Mouse (Mus musculus) megakaryocyte progenitor cell, adult 5-6 weeks (primary cell): ENCODE measurements at regions not wholly inside any gene's neighbourhood (a gene's known extent, or its start where the extent isn't known, plus 50 kb on each side); places are given as distances from the start of the nearest gene placed in this dataset.

ENCODE experiments used
- ATAC-seq: replicated peaks from 2 replicates; pipeline ENCODE4 v1.8.0; 2016; ENCODE audit warnings: mild to moderate bottlenecking, moderate TSS enrichment, inconsistent platforms; ENCODE audit not compliant: poor library complexity

- ATAC-seq, result no peak
These were observed 461.9 kb downstream of the Ate1 start for GRCm38 (mm10) chr7:130058267-130058666.

DNA sequence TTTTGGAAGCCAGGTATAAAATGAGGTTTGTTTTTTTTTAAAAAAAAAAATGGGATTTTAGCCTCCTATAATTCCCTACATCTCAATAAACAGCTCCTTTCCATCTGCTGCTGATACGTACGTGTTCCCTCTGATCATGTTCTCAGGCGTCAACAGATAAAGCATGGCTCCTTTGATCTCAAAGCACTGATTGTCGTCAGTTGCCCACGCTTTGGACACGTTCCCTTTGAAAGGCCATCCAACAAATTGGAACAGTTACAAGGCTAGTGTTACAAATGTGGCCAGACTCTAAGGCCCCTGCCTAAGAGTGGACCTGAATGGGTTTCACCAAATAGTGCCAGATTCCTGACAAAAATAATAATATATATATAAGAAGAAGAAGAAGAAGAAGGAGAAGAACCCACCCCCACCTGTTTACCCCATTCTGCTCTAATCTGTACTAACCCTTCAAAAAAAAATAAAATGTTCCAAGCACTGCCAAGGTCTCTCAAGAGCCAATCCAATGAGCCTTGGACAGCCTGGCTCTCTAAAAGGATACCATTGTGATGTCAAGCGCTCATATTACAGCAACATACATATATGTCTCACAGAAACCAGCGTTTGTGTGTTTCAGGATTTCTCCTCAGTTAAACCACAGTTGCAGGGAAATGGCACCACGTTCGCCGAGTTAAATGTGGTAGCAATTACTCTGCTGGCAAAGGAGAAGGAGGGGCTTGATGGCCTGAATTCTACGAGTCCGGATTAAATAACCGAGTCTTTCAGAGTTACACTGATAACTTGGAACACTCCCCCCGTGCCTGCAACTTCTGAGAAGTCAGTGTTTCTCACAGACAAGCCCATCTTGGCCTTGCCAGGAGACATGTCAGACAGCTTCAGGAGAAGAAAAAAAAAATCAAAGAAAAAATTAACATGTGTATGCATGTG is 460.2 kb downstream of the Ate1 start:
- no peak for ATAC-seq

- no peak for ATAC-seq
These were observed 455.7 kb downstream of the Ate1 start for GRCm38 (mm10) chr7:130064500-130064899.

DNA sequence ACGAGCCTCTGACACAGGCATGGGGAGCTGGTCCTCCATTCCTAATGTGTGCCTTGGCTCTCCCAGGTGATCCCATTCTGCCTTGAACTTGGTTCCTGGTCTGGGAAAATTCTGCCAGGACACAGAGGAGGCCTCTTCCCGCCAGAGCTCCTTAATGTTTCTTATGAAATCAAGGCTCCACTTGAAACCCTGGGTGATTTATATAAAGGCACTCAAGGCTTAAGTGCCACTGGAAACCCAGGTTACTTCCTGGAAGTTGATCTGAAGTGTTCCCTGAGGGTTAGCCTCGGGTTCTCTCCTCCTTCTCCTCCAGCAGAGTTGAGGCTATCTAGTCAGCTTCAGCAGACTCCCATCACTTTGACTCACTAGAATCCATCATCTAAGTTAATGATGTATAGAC is 451.9 kb downstream of the Ate1 start:
- ATAC-seq, result no peak

GRCm38 (mm10) chr7:130073388-130073787 is 446.8 kb downstream of the Ate1 start:
- no peak for ATAC-seq

- peak; percentile 75 for ATAC-seq
These were observed 446.0 kb downstream of the Ate1 start for GRCm38 (mm10) chr7:130073890-130074819.

DNA sequence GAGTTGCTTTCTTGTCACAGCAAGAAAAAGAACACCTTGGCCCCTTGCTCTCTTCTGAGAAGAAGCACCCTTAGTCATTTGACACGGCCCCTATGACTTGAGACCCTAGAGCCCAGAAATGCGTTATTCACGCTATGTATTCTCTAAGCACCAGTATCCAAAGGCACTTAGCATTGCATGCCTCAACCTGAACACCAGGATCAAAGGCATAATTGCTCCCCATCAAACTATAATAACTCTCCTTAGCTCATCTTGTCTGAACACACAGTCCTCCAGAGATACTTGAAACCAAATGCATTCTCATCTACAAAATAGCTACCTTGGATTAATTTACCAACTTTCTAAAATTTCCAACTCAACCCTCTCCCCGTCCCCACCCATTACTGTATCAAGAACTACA is 437.5 kb downstream of the Ate1 start:
- no peak for ATAC-seq

- ATAC-seq, result no peak
These were observed 434.5 kb downstream of the Ate1 start for GRCm38 (mm10) chr7:130085706-130086105.

GRCm38 (mm10) chr7:130089896-130090610 is 430.1 kb downstream of the Ate1 start:
- no peak for ATAC-seq

GRCm38 (mm10) chr7:130091942-130092341 is 428.2 kb downstream of the Ate1 start:
- no peak for ATAC-seq

DNA sequence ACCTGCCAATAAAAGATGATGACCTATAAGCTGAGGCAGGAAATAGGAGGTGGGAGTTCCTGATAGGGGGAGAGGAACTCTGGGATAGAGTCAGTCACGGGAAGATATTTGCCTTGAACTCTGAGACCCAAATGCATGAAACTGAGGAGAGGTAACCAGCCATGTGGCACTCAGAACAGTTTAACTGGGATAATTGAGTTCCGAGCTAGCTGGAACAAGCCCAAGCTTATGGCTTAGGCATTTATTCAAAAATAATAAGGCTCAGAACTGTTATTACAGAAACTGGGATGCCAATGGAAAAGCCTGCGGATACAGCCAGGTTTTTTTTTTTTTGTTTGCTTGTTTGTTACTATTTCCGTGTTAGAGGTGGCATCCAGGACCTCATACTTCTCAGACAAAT is 425.0 kb downstream of the Ate1 start:
- ATAC-seq, result no peak

DNA sequence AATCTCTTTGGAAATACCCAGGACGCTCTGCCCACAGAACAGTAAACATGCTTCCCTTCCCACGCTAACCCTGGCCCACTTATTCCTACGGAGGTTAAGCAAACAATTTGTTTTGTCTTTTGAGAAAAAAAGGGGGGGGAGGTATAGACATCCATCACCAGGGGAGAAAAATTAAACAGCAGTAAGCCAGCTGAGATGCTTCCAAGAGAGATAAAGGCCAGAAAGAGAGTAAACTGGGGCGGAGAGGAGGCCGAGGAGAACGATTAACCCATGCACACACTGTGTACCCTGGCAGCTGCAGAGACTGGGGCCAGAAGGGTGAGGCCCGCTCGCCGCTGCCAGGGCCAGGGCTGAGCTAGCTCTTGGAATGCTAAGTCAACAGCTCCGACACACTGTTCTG is 421.6 kb downstream of the Ate1 start:
- no peak for ATAC-seq

- no peak for ATAC-seq
These were observed 417.5 kb downstream of the Ate1 start for GRCm38 (mm10) chr7:130102671-130103070.

- ATAC-seq, result no peak
These were observed 413.2 kb downstream of the Ate1 start for GRCm38 (mm10) chr7:130106961-130107360.

DNA sequence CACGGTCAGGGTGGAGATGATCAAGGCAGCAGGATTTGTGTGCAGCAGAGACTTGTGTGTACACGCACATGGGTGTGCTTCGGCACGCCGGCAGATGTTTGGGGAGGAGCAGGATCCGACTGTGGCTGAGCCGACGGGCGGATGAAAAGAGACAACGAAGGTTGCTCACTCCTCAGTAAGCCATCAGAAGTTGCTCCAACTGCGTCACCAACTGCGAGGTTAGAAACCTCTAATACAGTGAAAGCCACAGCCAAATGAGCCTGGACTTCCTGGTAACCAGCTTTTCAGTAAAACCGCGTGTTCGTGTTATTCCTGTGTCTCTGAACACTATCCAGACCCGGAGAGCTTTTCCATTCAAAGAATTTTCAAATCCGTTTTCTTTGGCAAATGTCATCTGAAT is 411.8 kb downstream of the Ate1 start:
- no peak for ATAC-seq
